Mouse (Mus musculus): ENCODE results near the gene Atp13a2. TPM values are rescaled to one million over a fixed set of nuclear protein-coding genes. Genes with fewer than 3 reads are reported as not detected.

Gene Atp13a2
- polyA plus RNA-seq, 1 experiment from 2014 or later: 41.8 TPM

- WGBS: 84% methylated on average over 18 of the region's 18 CpGs
- Histone ChIP-seq H3K4me3 (no peak overlapping the region), H3K36me3 (no peaks in the 10 kb centered on the region), H3K9me3 (no peaks in the 10 kb centered on the region), H3K27ac (no peak overlapping the region), H3K9ac (no peak overlapping the region), H3K27me3 (peaks cover 4% of the 10 kb centered on the region; the same call in 1 of the 2 replicates), H3K4me2 (replicated peaks) (no peak overlapping the region), H3K4me1 (peaks cover 3% of the 10 kb centered on the region; the same call in 1 of the 2 replicates)
- ATAC-seq (ENCODE audit: low FRiP score, low read depth): no peak
Observed at GRCm38 (mm10) chr4:140951861-140952641, 34.6 kb upstream of the Atp13a2 start.

- Histone ChIP-seq H3K4me3 (peak overlapping the region; percentile 45), H3K4me2 (replicated peaks) (peak overlapping the region; percentile 73), H3K4me1 (peaks cover 21% of the 10 kb centered on the region), H3K9ac (peak overlapping the region; percentile 55), H3K27ac (no peak overlapping the region; the same call in 1 of the 2 replicates), H3K27me3 (peaks cover 4% of the 10 kb centered on the region; the same call in 1 of the 2 replicates), H3K36me3 (no peaks in the 10 kb centered on the region), H3K9me3 (no peaks in the 10 kb centered on the region)
- no peak for ATAC-seq (ENCODE audit: low FRiP score, low read depth)
- WGBS: 7% methylated on average over 17 of the region's 17 CpGs
Observed at GRCm38 (mm10) chr4:140957131-140957702, 29.5 kb upstream of the Atp13a2 start.

- Histone ChIP-seq H3K4me2 (replicated peaks) (peak overlapping the region; percentile 73), H3K27me3 (peaks cover 4% of the 10 kb centered on the region; the same call in 1 of the 2 replicates), H3K4me1 (peaks cover 26% of the 10 kb centered on the region), H3K36me3 (no peaks in the 10 kb centered on the region), H3K9me3 (no peaks in the 10 kb centered on the region), H3K4me3 (peak overlapping the region; percentile 45), H3K9ac (peak overlapping the region; percentile 55), H3K27ac (no peak overlapping the region; the same call in 1 of the 2 replicates)
- ATAC-seq (ENCODE audit: low FRiP score, low read depth): peak; percentile 30; the same call in 1 of the 2 replicates
- under 1% methylated on average over 13 of the region's 13 CpGs for WGBS
Observed at GRCm38 (mm10) chr4:140957725-140958124, 28.9 kb upstream of the Atp13a2 start.

GRCm38 (mm10) chr4:140958319-140958718, 28.4 kb upstream of the Atp13a2 start:
- Histone ChIP-seq H3K9me3 (no peaks in the 10 kb centered on the region), H3K4me2 (replicated peaks) (no peak overlapping the region), H3K36me3 (no peaks in the 10 kb centered on the region), H3K27me3 (peaks cover 4% of the 10 kb centered on the region; the same call in 1 of the 2 replicates), H3K9ac (no peak overlapping the region), H3K4me3 (no peak overlapping the region), H3K4me1 (peaks cover 32% of the 10 kb centered on the region), H3K27ac (no peak overlapping the region)
- 63% methylated on average over 6 of the region's 6 CpGs for WGBS
- no peak for ATAC-seq (ENCODE audit: low FRiP score, low read depth)

GRCm38 (mm10) chr4:140959128-140959679, 27.5 kb upstream of the Atp13a2 start:
- Histone ChIP-seq H3K4me3 (no peak overlapping the region), H3K9me3 (no peaks in the 10 kb centered on the region), H3K27me3 (peaks cover 4% of the 10 kb centered on the region; the same call in 1 of the 2 replicates), H3K36me3 (no peaks in the 10 kb centered on the region), H3K9ac (no peak overlapping the region), H3K4me1 (peaks cover 33% of the 10 kb centered on the region), H3K27ac (no peak overlapping the region), H3K4me2 (replicated peaks) (no peak overlapping the region)
- 74% methylated on average over 7 of the region's 7 CpGs for WGBS
- ATAC-seq (ENCODE audit: low FRiP score, low read depth): no peak

GRCm38 (mm10) chr4:140959715-140960479, 26.8 kb upstream of the Atp13a2 start:
- 75% methylated on average over 10 of the region's 10 CpGs for WGBS
- ATAC-seq (ENCODE audit: low FRiP score, low read depth): no peak
- H3K9ac ChIP-seq: no peak overlapping the region
- H3K27ac ChIP-seq: no peak overlapping the region
- peak overlapping the region; percentile 84 for H3K4me2 ChIP-seq (replicated peaks)
- no peak overlapping the region for H3K4me3 ChIP-seq
- H3K27me3 ChIP-seq: peaks cover 4% of the 10 kb centered on the region; the same call in 1 of the 2 replicates
- peaks cover 36% of the 10 kb centered on the region for H3K4me1 ChIP-seq
- no peaks in the 10 kb centered on the region for H3K36me3 ChIP-seq
- H3K9me3 ChIP-seq: no peaks in the 10 kb centered on the region

- Histone ChIP-seq H3K9me3 (no peaks in the 10 kb centered on the region), H3K27ac (peak within 1 kb of the TSS; percentile 52; the same call in 1 of the 2 replicates), H3K27me3 (peaks cover 4% of the 10 kb centered on the region; the same call in 1 of the 2 replicates), H3K4me2 (replicated peaks) (peak within 1 kb of the TSS; percentile 84), H3K9ac (peak within 1 kb of the TSS; percentile 89), H3K4me3 (peak within 1 kb of the TSS; percentile 70), H3K4me1 (peaks cover 37% of the 10 kb centered on the region), H3K36me3 (no peaks in the 10 kb centered on the region)
- WGBS: 3% methylated on average over 37 of the region's 37 CpGs
- ATAC-seq (ENCODE audit: low FRiP score, low read depth): peak; percentile 97
Observed at GRCm38 (mm10) chr4:140960781-140961466, 25.7 kb upstream of the Atp13a2 start, which contains the start of gene Sdhb. Gene Sdhb, plus strand, starts transcription at chr4:140961203.

GRCm38 (mm10) chr4:140961467-140962206, 25.0 kb upstream of the Atp13a2 start:
- no peaks in the 10 kb centered on the region for H3K9me3 ChIP-seq
- ATAC-seq (ENCODE audit: low FRiP score, low read depth): no peak
- H3K9ac ChIP-seq: peak overlapping the region; percentile 89
- peaks cover 37% of the 10 kb centered on the region for H3K4me1 ChIP-seq
- H3K4me3 ChIP-seq: peak overlapping the region; percentile 70
- H3K27ac ChIP-seq: peak overlapping the region; percentile 52; the same call in 1 of the 2 replicates
- H3K36me3 ChIP-seq: peaks cover 7% of the 10 kb centered on the region
- peak overlapping the region; percentile 84 for H3K4me2 ChIP-seq (replicated peaks)
- H3K27me3 ChIP-seq: peaks cover 4% of the 10 kb centered on the region; the same call in 1 of the 2 replicates
- 2% methylated on average over 38 of the region's 38 CpGs for WGBS

GRCm38 (mm10) chr4:140962207-140962909, 24.3 kb upstream of the Atp13a2 start:
- Histone ChIP-seq H3K4me1 (peaks cover 31% of the 10 kb centered on the region), H3K36me3 (peaks cover 14% of the 10 kb centered on the region), H3K4me3 (peak overlapping the region; percentile 70), H3K9ac (peak overlapping the region; percentile 89), H3K27me3 (no peaks in the 10 kb centered on the region), H3K9me3 (no peaks in the 10 kb centered on the region), H3K27ac (no peak overlapping the region), H3K4me2 (replicated peaks) (peak overlapping the region; percentile 84)
- no peak for ATAC-seq (ENCODE audit: low FRiP score, low read depth)
- 74% methylated on average over 8 of the region's 8 CpGs for WGBS

- Histone ChIP-seq H3K4me3 (peak overlapping the region; percentile 70; the same call in 1 of the 2 replicates), H3K36me3 (peaks cover 20% of the 10 kb centered on the region), H3K4me2 (replicated peaks) (peak overlapping the region; percentile 84; the same call in 1 of the 2 replicates), H3K27me3 (no peaks in the 10 kb centered on the region), H3K9me3 (no peaks in the 10 kb centered on the region), H3K9ac (no peak overlapping the region), H3K27ac (no peak overlapping the region), H3K4me1 (peaks cover 28% of the 10 kb centered on the region)
- ATAC-seq (ENCODE audit: low FRiP score, low read depth): no peak
- 35% methylated on average over 5 of the region's 5 CpGs for WGBS
Observed at GRCm38 (mm10) chr4:140962950-140963349, 23.7 kb upstream of the Atp13a2 start.
